Mouse (Mus musculus): ENCODE results near the gene Stk4. TPM values are rescaled to one million over a fixed set of nuclear protein-coding genes. Genes with fewer than 3 reads are reported as not detected.

Stk4 gene
- total and polyA plus RNA-seq, 3 experiments = 51.4 to 77.5 (median 64.4) TPM

DNA sequence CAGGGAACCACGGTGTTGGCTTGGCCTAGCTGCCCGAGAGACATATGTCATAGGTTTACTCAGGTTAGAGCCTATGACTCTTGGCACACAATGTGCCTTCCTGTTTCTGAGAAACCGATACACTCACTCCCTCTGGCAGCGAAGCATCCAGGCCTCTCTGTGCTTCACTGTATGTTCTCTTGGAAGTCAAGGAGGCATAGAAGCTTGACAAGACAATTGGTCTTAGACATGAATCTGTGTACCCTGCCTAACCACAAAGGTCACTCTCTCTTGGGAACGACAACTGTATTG lies 126.5 kb downstream of the Stk4 start:
- Histone ChIP-seq H3K36me3 (replicated peaks in 1 of 2; ENCODE audit: control insufficient read depth in 1 of 2, insufficient read depth in 1 of 2, low read length in 1 of 2) (no peaks in the 10 kb centered on the region), H3K4me2 (ENCODE audit: insufficient read depth, low read depth, poor library complexity, severe bottlenecking) (peak overlapping the region; percentile 16; the same call in 1 of the 2 replicates), H3K79me2 (replicated peaks; ENCODE audit: control insufficient read depth, extremely low read depth, insufficient read depth, poor library complexity, severe bottlenecking) (no peaks in the 10 kb centered on the region), H3K4me3 (replicated peaks in 1 of 3; ENCODE audit: low read depth in 2 of 3, low read length in 2 of 3, poor library complexity in 1 of 3) (no peak overlapping the region), H3K4me1 (ENCODE audit: control insufficient read depth in 1 of 2, insufficient read depth in 2 of 2) (peaks cover 19 to 32% of the 10 kb centered on the region in 2 experiments), H3K9ac (ENCODE audit: insufficient read depth, low read depth) (no peak overlapping the region), H3K27me3 (replicated peaks) (no peaks in the 10 kb centered on the region), H3K9me3 (replicated peaks; ENCODE audit: low read length) (peaks cover 3% of the 10 kb centered on the region), H3K27ac (ENCODE audit: insufficient read depth, low read depth) (no peak overlapping the region)
- DNase-seq (ENCODE audit: extremely low read depth) = no peak
- in situ Hi-C loops (cut with MboI; ENCODE audit: low pct_ligation_motif_present, low pct_unique_long_range_greater_than_20kb, low sequenced_read_pairs) = no loop called here
- dilution Hi-C loops (cut with MboI; ENCODE audit: extremely low pct_ligation_motif_present, extremely low pct_unique_long_range_greater_than_20kb, low sequenced_read_pairs) = no loop called here
- TF ChIP-seq MYC (IDR thresholded peaks at IDR 0.05; ENCODE audit: low read depth, low read length) (no peak), KAT2A (IDR thresholded peaks at IDR 0.05; ENCODE audit: insufficient replicate concordance, low read length) (no peak), TCF12 (IDR thresholded peaks at IDR 0.05; ENCODE audit: low read depth, low read length) (0 out of 2 replicates have a peak, but pooled peaks have one; percentile 8), GABPA (IDR thresholded peaks at IDR 0.05; ENCODE audit: insufficient replicate concordance, low read depth, low read length) (no peak)

DNA sequence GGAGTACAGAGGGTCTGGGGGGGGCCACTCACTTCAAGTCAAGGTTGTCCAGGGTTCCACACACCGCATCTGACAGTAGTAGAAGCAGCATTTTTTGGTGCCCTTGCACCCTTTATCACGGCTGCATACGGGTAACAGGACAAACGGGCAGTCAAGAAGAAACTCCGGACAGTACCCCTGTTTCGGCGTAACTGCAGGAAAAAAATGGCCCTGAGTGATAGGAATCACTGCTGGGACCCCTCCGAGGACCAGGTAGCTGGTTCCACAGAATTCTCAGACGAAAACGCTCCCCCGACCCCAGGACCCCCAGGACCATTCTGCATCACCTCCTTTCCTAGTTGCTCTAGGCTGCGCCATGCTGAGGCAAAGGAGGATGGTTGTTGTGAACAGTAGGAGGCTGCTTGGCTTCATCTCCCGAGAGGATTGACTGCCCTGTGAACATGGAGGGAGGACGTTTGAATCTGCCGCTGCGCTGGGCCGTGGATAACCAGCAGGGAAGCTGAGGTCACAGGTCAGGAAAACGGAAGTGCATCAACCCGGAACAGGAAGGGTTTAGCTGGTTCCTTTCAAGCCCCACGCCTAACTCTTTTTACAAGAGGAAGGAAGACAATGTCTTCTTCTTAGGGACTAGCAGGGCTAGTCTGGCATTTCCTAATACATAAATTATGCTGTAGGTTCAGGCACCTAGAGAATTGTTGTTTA lies 129.7 kb downstream of the Stk4 start, which contains the start of gene Wfdc15a:
Wfdc15a (minus strand) TSS at position 505 of the 702 bp plus-strand sequence.
- H3K27me3 ChIP-seq (replicated peaks) = no peaks in the 10 kb centered on the region
- no peak within 1 kb of the TSS for H3K27ac ChIP-seq (ENCODE audit: insufficient read depth, low read depth)
- H3K4me1 ChIP-seq (ENCODE audit: control insufficient read depth in 1 of 2, insufficient read depth in 2 of 2) = peaks cover 11 to 25% of the 10 kb centered on the region in 2 experiments
- no peaks in the 10 kb centered on the region for H3K79me2 ChIP-seq (replicated peaks; ENCODE audit: control insufficient read depth, extremely low read depth, insufficient read depth, poor library complexity, severe bottlenecking)
- TF ChIP-seq MAFK (IDR thresholded peaks at IDR 0.05; ENCODE audit: insufficient replicate concordance, low read length) = no peak
- TF ChIP-seq ETS1 (conservative IDR thresholded peaks at IDR 0.05; ENCODE audit: low read depth, low read length) = no peak
- no peak for TF ChIP-seq ZNF384 (IDR thresholded peaks at IDR 0.05; ENCODE audit: low read depth, low read length)
- no peak for TF ChIP-seq MAX (IDR thresholded peaks at IDR 0.05; ENCODE audit: low read length)
- TF ChIP-seq CTCF (conservative IDR thresholded peaks at IDR 0.05 in 1 of 2, IDR thresholded peaks at IDR 0.05 in 1 of 2; ENCODE audit: low read depth in 2 of 2, low read length in 2 of 2) = no peak
- TF ChIP-seq MXI1 (IDR thresholded peaks at IDR 0.05; ENCODE audit: low read depth, low read length) = no peak
- TF ChIP-seq SIN3A (IDR thresholded peaks at IDR 0.05; ENCODE audit: low read length) = no peak
- no peak for TF ChIP-seq BHLHE40 (IDR thresholded peaks at IDR 0.05; ENCODE audit: low read depth, low read length)
- TF ChIP-seq ZKSCAN1 (IDR thresholded peaks at IDR 0.05; ENCODE audit: borderline replicate concordance, low read depth, low read length) = no peak
- TF ChIP-seq MYC (IDR thresholded peaks at IDR 0.05; ENCODE audit: low read depth, low read length) = no peak
- no peak for TF ChIP-seq TBP (conservative IDR thresholded peaks at IDR 0.05; ENCODE audit: low read depth, low read length)
- no peak for TF ChIP-seq PAX5 (IDR thresholded peaks at IDR 0.05; ENCODE audit: low read length)
- no peak for TF ChIP-seq ZC3H11A (IDR thresholded peaks at IDR 0.05; ENCODE audit: low read depth, low read length)
- TF ChIP-seq CHD2 (IDR thresholded peaks at IDR 0.05; ENCODE audit: low read length) = no peak
- TF ChIP-seq E2F4 (IDR thresholded peaks at IDR 0.05; ENCODE audit: insufficient replicate concordance, low read depth, low read length) = no peak
- TF ChIP-seq POLR2A (IDR thresholded peaks at IDR 0.05; ENCODE audit: low read depth, low read length) = no peak
- in situ Hi-C loops (cut with MboI; ENCODE audit: low pct_ligation_motif_present, low pct_unique_long_range_greater_than_20kb, low sequenced_read_pairs) (no loop called here), dilution Hi-C loops (cut with MboI; ENCODE audit: extremely low pct_ligation_motif_present, extremely low pct_unique_long_range_greater_than_20kb, low sequenced_read_pairs) (no loop called here)
- no peak within 1 kb of the TSS for H3K4me2 ChIP-seq (ENCODE audit: insufficient read depth, low read depth, poor library complexity, severe bottlenecking)
- no peaks in the 10 kb centered on the region for H3K36me3 ChIP-seq (replicated peaks in 1 of 2; ENCODE audit: control insufficient read depth in 1 of 2, insufficient read depth in 1 of 2, low read length in 1 of 2)
- no peak for DNase-seq (ENCODE audit: extremely low read depth)
- H3K4me3 ChIP-seq (replicated peaks in 1 of 3; ENCODE audit: low read depth in 2 of 3, low read length in 2 of 3, poor library complexity in 1 of 3) = no peak within 1 kb of the TSS
- no peaks in the 10 kb centered on the region for H3K9me3 ChIP-seq (replicated peaks; ENCODE audit: low read length)
- no peak within 1 kb of the TSS for H3K9ac ChIP-seq (ENCODE audit: insufficient read depth, low read depth)

Other genes with a start within 250 kb of the Stk4 start
- 0.13 TPM in 1 of 2 replicates, not detected in the other for gene Ccn5, start 249.5 kb upstream of the Stk4 start, total RNA-seq (2012; rRNA removed)
- not detected in 2 replicates for gene Ccn5, start 249.5 kb upstream of the Stk4 start, total RNA-seq (2014; rRNA removed)
- not detected in 2 replicates for gene Ccn5, start 249.5 kb upstream of the Stk4 start, polyA plus RNA-seq (2012; ENCODE audit: insufficient read length, low read depth)
- not detected in 2 replicates for gene Kcnk15, start 216.7 kb upstream of the Stk4 start, total RNA-seq (2012; rRNA removed)
- gene Kcnk15, start 216.7 kb upstream of the Stk4 start, total RNA-seq (2014; rRNA removed) = not detected in 2 replicates
- not detected in 2 replicates for gene Kcnk15, start 216.7 kb upstream of the Stk4 start, polyA plus RNA-seq (2012; ENCODE audit: insufficient read length, low read depth)
- gene Rims4, start 151.6 kb upstream of the Stk4 start, total RNA-seq (2012; rRNA removed) = not detected in 2 replicates
- not detected in 2 replicates for gene Rims4, start 151.6 kb upstream of the Stk4 start, total RNA-seq (2014; rRNA removed)
- not detected in 2 replicates for gene Rims4, start 151.6 kb upstream of the Stk4 start, polyA plus RNA-seq (2012; ENCODE audit: insufficient read length, low read depth)
- 41.6 and 51.7 TPM in 2 replicates for gene Ywhab, start 75.4 kb upstream of the Stk4 start, total RNA-seq (2012; rRNA removed)
- 57.1 and 59.8 TPM in 2 replicates for gene Ywhab, start 75.4 kb upstream of the Stk4 start, total RNA-seq (2014; rRNA removed)
- gene Ywhab, start 75.4 kb upstream of the Stk4 start, polyA plus RNA-seq (2012; ENCODE audit: insufficient read length, low read depth) = 157 and 159 TPM in 2 replicates
- gene Pabpc1l, start 44.9 kb upstream of the Stk4 start, total RNA-seq (2012; rRNA removed) = 0.42 and 0.76 TPM in 2 replicates
- gene Pabpc1l, start 44.9 kb upstream of the Stk4 start, total RNA-seq (2014; rRNA removed) = 0.47 and 0.55 TPM in 2 replicates
- gene Pabpc1l, start 44.9 kb upstream of the Stk4 start, polyA plus RNA-seq (2012; ENCODE audit: insufficient read length, low read depth) = 0.96 and 2.0 TPM in 2 replicates
- gene Tomm34, start 847 bp downstream of the Stk4 start, total RNA-seq (2012; rRNA removed) = 26.8 and 30.0 TPM in 2 replicates
- gene Tomm34, start 847 bp downstream of the Stk4 start, total RNA-seq (2014; rRNA removed) = 25.6 and 26.5 TPM in 2 replicates
- gene Tomm34, start 847 bp downstream of the Stk4 start, polyA plus RNA-seq (2012; ENCODE audit: insufficient read length, low read depth) = 38.3 and 40.7 TPM in 2 replicates
- gene Kcns1, start 100.8 kb downstream of the Stk4 start, total RNA-seq (2012; rRNA removed) = 0.34 and 0.42 TPM in 2 replicates
- not detected in 2 replicates for gene Kcns1, start 100.8 kb downstream of the Stk4 start, total RNA-seq (2014; rRNA removed)
- 0.11 TPM in 1 of 2 replicates, not detected in the other for gene Kcns1, start 100.8 kb downstream of the Stk4 start, polyA plus RNA-seq (2012; ENCODE audit: insufficient read length, low read depth)
- gene Wfdc5, start 112.4 kb downstream of the Stk4 start, total RNA-seq (2012; rRNA removed) = not detected in 2 replicates
- gene Wfdc5, start 112.4 kb downstream of the Stk4 start, total RNA-seq (2014; rRNA removed) = not detected in 2 replicates
- gene Wfdc5, start 112.4 kb downstream of the Stk4 start, polyA plus RNA-seq (2012; ENCODE audit: insufficient read length, low read depth) = not detected in 2 replicates
- not detected in 2 replicates for gene Wfdc12, start 120.3 kb downstream of the Stk4 start, total RNA-seq (2012; rRNA removed)
- not detected in 2 replicates for gene Wfdc12, start 120.3 kb downstream of the Stk4 start, total RNA-seq (2014; rRNA removed)
- gene Wfdc12, start 120.3 kb downstream of the Stk4 start, polyA plus RNA-seq (2012; ENCODE audit: insufficient read length, low read depth) = not detected in 2 replicates
- not detected in 2 replicates for gene Wfdc15a, start 129.8 kb downstream of the Stk4 start, total RNA-seq (2012; rRNA removed)
- gene Wfdc15a, start 129.8 kb downstream of the Stk4 start, total RNA-seq (2014; rRNA removed) = not detected in 2 replicates
- not detected in 2 replicates for gene Wfdc15a, start 129.8 kb downstream of the Stk4 start, polyA plus RNA-seq (2012; ENCODE audit: insufficient read length, low read depth)
- gene Wfdc15b, start 151.3 kb downstream of the Stk4 start, total RNA-seq (2012; rRNA removed) = not detected in 2 replicates
- not detected in 2 replicates for gene Wfdc15b, start 151.3 kb downstream of the Stk4 start, total RNA-seq (2014; rRNA removed)
- not detected in 2 replicates for gene Wfdc15b, start 151.3 kb downstream of the Stk4 start, polyA plus RNA-seq (2012; ENCODE audit: insufficient read length, low read depth)
- not detected in 2 replicates for gene Svs2, start 168.1 kb downstream of the Stk4 start, total RNA-seq (2012; rRNA removed)
- not detected in 2 replicates for gene Svs2, start 168.1 kb downstream of the Stk4 start, total RNA-seq (2014; rRNA removed)
- gene Svs2, start 168.1 kb downstream of the Stk4 start, polyA plus RNA-seq (2012; ENCODE audit: insufficient read length, low read depth) = not detected in 2 replicates
- not detected in 2 replicates for gene Svs3b, start 186.3 kb downstream of the Stk4 start, total RNA-seq (2012; rRNA removed)
- gene Svs3b, start 186.3 kb downstream of the Stk4 start, total RNA-seq (2014; rRNA removed) = not detected in 2 replicates
- not detected in 2 replicates for gene Svs3b, start 186.3 kb downstream of the Stk4 start, polyA plus RNA-seq (2012; ENCODE audit: insufficient read length, low read depth)
- not detected in 2 replicates for gene Svs4, start 208.1 kb downstream of the Stk4 start, total RNA-seq (2012; rRNA removed)
- not detected in 2 replicates for gene Svs4, start 208.1 kb downstream of the Stk4 start, total RNA-seq (2014; rRNA removed)
- not detected in 2 replicates for gene Svs4, start 208.1 kb downstream of the Stk4 start, polyA plus RNA-seq (2012; ENCODE audit: insufficient read length, low read depth)
- gene Svs3a, start 218.9 kb downstream of the Stk4 start, total RNA-seq (2012; rRNA removed) = not detected in 2 replicates
- gene Svs3a, start 218.9 kb downstream of the Stk4 start, total RNA-seq (2014; rRNA removed) = not detected in 2 replicates
- not detected in 2 replicates for gene Svs3a, start 218.9 kb downstream of the Stk4 start, polyA plus RNA-seq (2012; ENCODE audit: insufficient read length, low read depth)
- gene Svs6, start 246.4 kb downstream of the Stk4 start, total RNA-seq (2012; rRNA removed) = not detected in 2 replicates
- not detected in 2 replicates for gene Svs6, start 246.4 kb downstream of the Stk4 start, total RNA-seq (2014; rRNA removed)
- not detected in 2 replicates for gene Svs6, start 246.4 kb downstream of the Stk4 start, polyA plus RNA-seq (2012; ENCODE audit: insufficient read length, low read depth)